Mouse (Mus musculus) liver, embryonic 14.5 days (tissue): Measurements from ENCODE around the gene Alox12. TPM values are rescaled to one million over a fixed set of nuclear protein-coding genes. Genes with fewer than 3 reads are reported as not detected.

ENCODE experiments used
- ATAC-seq: fragments of 200-750 bp; cut with Nextera tagmentation; 2 replicates; pipeline ENCODE4 v1.8.0; 2017; ENCODE audit warnings: moderate number of reproducible peaks, mild to moderate bottlenecking, moderate library complexity; ENCODE audit not compliant: insufficient read depth
- DNase-seq, 3 experiments: peaks; one replicate each; pipeline ENCODE4 v3.0.0-alpha.2; 2012 to 2013; ENCODE audit warnings: low read depth in 3 of 3, low spot score in 3 of 3
- H3K27ac ChIP-seq: fragments of 300-500 bp; sonication (generic); 2 replicates; pipeline ENCODE4 v1.5.1; 2014; ENCODE audit warnings: moderate library complexity, mild to moderate bottlenecking, control low read depth, inconsistent platforms
- H3K27me3 ChIP-seq: fragments of 300-500 bp; sonication (generic); 2 replicates; pipeline ENCODE4 v1.6.1; 2014; ENCODE audit warnings: mild to moderate bottlenecking, low read length, moderate library complexity; ENCODE audit not compliant: control insufficient read depth, insufficient read depth
- H3K36me3 ChIP-seq: fragments of 300-500 bp; sonication (generic); replicated peaks from 2 replicates; pipeline ENCODE4 v1.6.1; 2014; ENCODE audit warnings: low read depth; ENCODE audit not compliant: control insufficient read depth, insufficient read depth
- H3K4me1 ChIP-seq, 2 experiments: fragments of 200-500 bp in 1 of 2; fragments of 300-500 bp in 1 of 2; sonication (generic) in 1 of 2; replicated peaks; 2 replicates each; pipeline ENCODE4 v1.6.1; 2012 to 2014; ENCODE audit warnings: antibody characterized with exemption in 1 of 2, inconsistent platforms in 1 of 2, low read length in 1 of 2; ENCODE audit not compliant: control insufficient read depth in 2 of 2, insufficient read depth in 2 of 2
- H3K4me2 ChIP-seq: fragments of 300-500 bp; sonication (generic); 2 replicates; pipeline ENCODE4 v1.6.1; 2014; ENCODE audit warnings: low read depth, mild to moderate bottlenecking, control low read depth, moderate library complexity
- H3K4me3 ChIP-seq, 2 experiments: fragments of 200-500 bp in 1 of 2; fragments of 300-500 bp in 1 of 2; sonication (generic) in 1 of 2; 2 replicates each; pipeline ENCODE4 v1.5.1; 2012 to 2014; ENCODE audit warnings: low read depth in 2 of 2, low read length in 2 of 2, mild to moderate bottlenecking in 2 of 2, control low read depth in 1 of 2, inconsistent platforms in 1 of 2, moderate library complexity in 1 of 2; ENCODE audit not compliant: insufficient read depth in 1 of 2
- H3K9ac ChIP-seq: fragments of 300-500 bp; sonication (generic); replicated peaks from 2 replicates; pipeline ENCODE4 v1.6.1; 2014; ENCODE audit warnings: mild to moderate bottlenecking, control low read depth, moderate library complexity
- H3K9me3 ChIP-seq: fragments of 300-500 bp; sonication (generic); 2 replicates; pipeline ENCODE4 v1.6.1; 2016; ENCODE audit warnings: low read length, mixed read lengths; ENCODE audit not compliant: control insufficient read depth
- CTCF ChIP-seq: IDR thresholded peaks from 2 replicates; pipeline ENCODE4 v1.5.1; 2016; ENCODE audit warnings: antibody characterized with exemption, low read depth, control low read depth
- EP300 ChIP-seq: IDR thresholded peaks from 2 replicates; pipeline ENCODE4 v1.6.1; 2016; ENCODE audit warnings: antibody characterized with exemption, low read depth
- WGBS: fragments of 180-500 bp; shearing (Covaris S2); extraction: QIAGEN DNeasy Blood & Tissue Kit; methylation state at CpG from one replicate; pipeline ENCODE4 v1.1.7; 2014; ENCODE audit not compliant: insufficient replicate concordance; 5-methylcytosine and 5-hydroxymethylcytosine counted together
- polyA plus RNA-seq, 2 experiments: library from polyadenylated mRNA; depleted of rRNA in 1 of 2; stranded (reverse) in 1 of 2; unstranded in 1 of 2; fragments of >200 nt; fragmentation: Nextera tagmentation in 1 of 2; extraction: Ambion mirVana in 1 of 2; gene quantifications; 2 replicates each; pipeline versions ENCODE4 v1.2.1 to v1.2.3; 2012 to 2014

Gene Alox12
- polyA plus RNA-seq, 2 experiments, result 11.2 to 13.6 TPM

DNA sequence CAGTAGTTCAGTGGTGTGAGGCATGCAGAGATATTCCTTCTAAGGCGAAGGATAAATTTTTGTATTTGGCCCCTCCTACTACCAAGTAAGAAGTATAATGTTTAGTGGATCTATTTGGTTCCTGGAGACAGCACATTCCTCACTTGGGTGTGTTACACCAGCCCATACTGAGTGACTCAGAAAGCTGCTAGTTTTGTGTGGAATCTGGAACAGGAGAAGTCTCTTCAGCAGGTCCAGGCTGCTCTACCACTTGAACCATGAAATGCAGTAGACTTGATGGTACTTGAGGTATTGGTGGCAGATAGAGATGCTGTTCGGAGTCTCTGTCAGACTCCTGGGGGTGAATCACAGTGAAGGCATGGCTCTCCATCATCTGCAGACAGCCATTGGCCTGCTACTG is 44.5 kb downstream of the Alox12 start:
- Histone ChIP-seq H3K4me1 (no peaks in the 10 kb centered on the region), H3K4me2 (no peak overlapping the region), H3K36me3 (no peaks in the 10 kb centered on the region), H3K9ac (no peak overlapping the region), H3K27ac (no peak overlapping the region), H3K9me3 (no peaks in the 10 kb centered on the region), H3K4me3 (no peak overlapping the region), H3K27me3 (peaks cover 36% of the 10 kb centered on the region)
- TF ChIP-seq EP300, result no peak
- no peak for TF ChIP-seq CTCF
- ATAC-seq (no peak), DNase-seq (no peak)
- WGBS, result 71% methylated on average over 2 of the region's 2 CpGs

DNA sequence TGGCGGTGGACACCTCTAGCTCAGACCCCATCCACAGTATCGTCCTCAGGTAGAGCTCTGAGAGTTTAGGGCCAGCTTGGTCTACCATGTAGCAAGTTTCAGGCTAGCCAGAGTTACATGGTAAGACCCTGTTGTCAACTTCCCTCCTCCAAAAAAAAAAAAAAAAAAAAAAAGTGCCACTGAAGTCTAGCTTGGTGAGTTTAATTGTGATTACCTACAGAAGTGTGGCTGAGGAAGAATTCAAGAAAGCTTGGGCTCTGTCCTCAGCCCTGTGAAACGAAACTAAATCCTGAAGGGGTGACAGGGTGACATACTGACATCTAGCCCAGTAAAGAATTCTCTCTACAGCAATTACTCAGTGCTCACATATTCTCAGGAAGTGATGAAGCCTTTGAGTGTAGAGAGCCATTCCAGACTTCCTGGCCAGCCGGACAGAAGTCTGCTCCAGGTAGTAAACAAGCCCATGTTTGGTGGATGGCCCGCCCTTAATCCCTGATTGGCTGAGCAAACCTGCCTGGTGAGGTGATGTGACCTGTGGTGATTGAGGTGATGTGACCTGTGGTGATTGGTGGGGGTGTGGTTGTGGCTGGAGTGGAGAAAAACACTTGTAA is 46.3 kb downstream of the Alox12 start:
- Histone ChIP-seq H3K4me3 (no peak overlapping the region), H3K36me3 (no peaks in the 10 kb centered on the region), H3K27ac (no peak overlapping the region), H3K27me3 (peaks cover 18% of the 10 kb centered on the region), H3K4me1 (no peaks in the 10 kb centered on the region), H3K9ac (no peak overlapping the region), H3K4me2 (no peak overlapping the region), H3K9me3 (no peaks in the 10 kb centered on the region)
- 53% methylated on average over 5 of the region's 5 CpGs for WGBS
- ATAC-seq, result no peak
- no peak for TF ChIP-seq CTCF
- no peak for TF ChIP-seq EP300
- DNase-seq, result no peak

DNA sequence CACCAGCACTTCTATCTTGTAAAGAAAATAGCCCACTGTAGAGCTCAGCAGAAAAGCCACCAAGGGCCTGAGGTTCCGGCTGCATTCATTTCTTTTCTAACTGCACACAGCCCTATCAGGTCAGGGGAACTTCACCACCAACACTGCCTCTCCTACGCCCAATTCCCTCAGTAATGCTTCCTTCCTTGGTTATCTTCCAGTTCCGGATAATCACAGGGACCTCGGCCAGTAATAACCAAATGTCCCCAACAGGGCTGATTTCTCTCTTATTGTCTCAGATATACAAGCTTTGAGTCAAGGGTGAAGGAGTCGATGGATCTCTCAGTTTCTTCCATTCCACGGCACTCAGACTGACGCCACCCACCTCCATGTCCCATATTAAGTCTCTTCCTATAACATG is 47.9 kb downstream of the Alox12 start:
- Histone ChIP-seq H3K4me1 (no peaks in the 10 kb centered on the region), H3K27ac (no peak overlapping the region), H3K27me3 (peaks cover 3% of the 10 kb centered on the region), H3K4me3 (no peak overlapping the region), H3K36me3 (no peaks in the 10 kb centered on the region), H3K9me3 (no peaks in the 10 kb centered on the region), H3K9ac (no peak overlapping the region), H3K4me2 (no peak overlapping the region)
- TF ChIP-seq EP300 (no peak), CTCF (no peak)
- DNase-seq (no peak), ATAC-seq (no peak)
- WGBS, result 61% methylated on average over 7 of the region's 7 CpGs

DNA sequence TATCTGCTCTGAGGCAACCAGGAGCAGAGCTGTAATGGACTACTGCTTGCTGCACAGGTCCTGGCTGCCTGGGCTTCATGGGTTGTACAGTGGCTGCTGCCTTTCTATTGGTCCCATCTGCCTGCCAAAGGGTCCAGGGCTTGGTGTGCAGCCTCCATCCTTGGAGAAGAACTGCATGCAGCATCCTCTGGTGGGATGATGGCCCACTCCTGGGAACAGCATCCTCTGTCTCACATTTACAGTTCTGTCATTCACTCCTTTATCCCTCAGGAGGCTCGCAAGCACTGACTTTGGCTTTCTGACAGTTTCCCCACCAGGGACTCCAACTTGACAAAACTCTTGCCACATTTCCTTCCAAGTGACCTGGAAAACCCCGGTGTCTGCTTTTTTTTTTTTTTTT is 48.4 kb downstream of the Alox12 start:
- no peak for ATAC-seq
- H3K4me2 ChIP-seq, result no peak overlapping the region
- WGBS, result 47% methylated on average over 2 of the region's 2 CpGs

DNA sequence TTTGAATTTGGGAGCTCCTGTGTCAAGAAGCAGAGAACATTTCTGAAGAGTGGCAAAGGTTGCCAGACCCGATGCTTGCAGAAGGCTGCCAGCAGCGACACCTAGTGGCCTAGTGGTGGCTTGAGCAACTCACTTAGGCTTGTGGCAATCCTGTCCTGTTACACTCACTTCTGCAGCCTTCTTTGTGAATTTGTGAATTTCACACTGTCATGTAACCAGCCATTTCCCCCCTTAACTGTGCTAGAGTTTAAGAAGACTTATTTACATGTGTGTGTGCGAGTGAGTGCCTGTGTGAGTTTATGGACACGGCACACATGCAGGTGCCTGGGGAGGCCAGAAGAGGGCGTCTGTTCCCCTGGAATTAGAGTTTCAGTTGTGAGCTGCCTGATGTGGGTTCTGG is 53.5 kb downstream of the Alox12 start:
- H3K27ac ChIP-seq, result no peak overlapping the region
- no peak for ATAC-seq
- no peak for TF ChIP-seq EP300
- peak; percentile 95 for TF ChIP-seq CTCF
- H3K27me3 ChIP-seq, result no peaks in the 10 kb centered on the region
- no peaks in the 10 kb centered on the region for H3K4me1 ChIP-seq
- WGBS, result 33% methylated on average over 5 of the region's 5 CpGs
- no peak overlapping the region for H3K9ac ChIP-seq
- no peaks in the 10 kb centered on the region for H3K9me3 ChIP-seq
- no peaks in the 10 kb centered on the region for H3K36me3 ChIP-seq
- H3K4me3 ChIP-seq, result no peak overlapping the region
- no peak overlapping the region for H3K4me2 ChIP-seq
- peak; percentile 54 to 61 (median 54) for DNase-seq

More for the DNA sequence above, 48.4 kb downstream of the Alox12 start:
- DNase-seq, result no peak
- H3K9me3 ChIP-seq, result no peaks in the 10 kb centered on the region
- H3K4me1 ChIP-seq, result no peaks in the 10 kb centered on the region
- H3K36me3 ChIP-seq, result no peaks in the 10 kb centered on the region
- no peaks in the 10 kb centered on the region for H3K27me3 ChIP-seq
- no peak overlapping the region for H3K4me3 ChIP-seq
- H3K9ac ChIP-seq, result no peak overlapping the region
- no peak overlapping the region for H3K27ac ChIP-seq
- no peak for TF ChIP-seq CTCF
- no peak for TF ChIP-seq EP300
